Mouse (Mus musculus) MEL (cell line): ENCODE results near the gene Sigmar1. TPM values are rescaled to one million over a fixed set of nuclear protein-coding genes. Genes with fewer than 3 reads are reported as not detected.

Experiments used
- DNase-seq: peaks from one replicate; pipeline ENCODE4 v3.0.0; 2011; ENCODE audit warnings: low read depth, low spot score
- H3K27ac ChIP-seq: 2 replicates; pipeline ENCODE4 v1.5.1; 2012; ENCODE audit warnings: low read depth, mild to moderate bottlenecking, control low read depth, low read length, moderate library complexity; ENCODE audit not compliant: control insufficient read depth
- H3K27me3 ChIP-seq, 2 experiments: fragments of 150-350 bp in 1 of 2; sonication (generic) in 1 of 2; 2 replicates each; pipeline ENCODE4 v1.6.1; 2012; ENCODE audit warnings: low read length in 2 of 2, mild to moderate bottlenecking in 2 of 2, improper control_type of control experiment in 1 of 2, moderate library complexity in 1 of 2; ENCODE audit not compliant: insufficient read depth in 2 of 2, control insufficient read depth in 1 of 2
- H3K36me3 ChIP-seq, 2 experiments: 2 replicates each; pipeline ENCODE4 v1.6.1; 2012 to 2014; ENCODE audit warnings: low read length in 2 of 2, improper control_type of control experiment in 1 of 2, inconsistent platforms in 1 of 2, mild to moderate bottlenecking in 1 of 2; ENCODE audit not compliant: insufficient read depth in 2 of 2, control insufficient read depth in 1 of 2
- H3K4me1 ChIP-seq, 2 experiments: fragments of 150-350 bp in 1 of 2; sonication (generic) in 1 of 2; 2 replicates each; pipeline ENCODE4 v1.6.1; 2012; ENCODE audit warnings: low read length in 2 of 2, improper control_type of control experiment in 1 of 2, mild to moderate bottlenecking in 1 of 2; ENCODE audit not compliant: insufficient read depth in 2 of 2, control insufficient read depth in 1 of 2
- H3K4me3 ChIP-seq, 2 experiments: fragments of 150-350 bp in 1 of 2; sonication (generic) in 1 of 2; 2 replicates each; pipeline ENCODE4 v1.5.1; 2012; ENCODE audit warnings: low read depth in 2 of 2, low read length in 2 of 2, mild to moderate bottlenecking in 2 of 2, moderate library complexity in 2 of 2, control low read depth in 1 of 2, improper control_type of control experiment in 1 of 2; ENCODE audit not compliant: control insufficient read depth in 1 of 2, insufficient read depth in 1 of 2
- H3K79me2 ChIP-seq: 2 replicates; pipeline ENCODE4 v1.6.1; 2012; ENCODE audit warnings: mild to moderate bottlenecking, low read length, moderate library complexity; ENCODE audit not compliant: control insufficient read depth, poor library complexity, insufficient read depth
- H3K9ac ChIP-seq: 2 replicates; pipeline ENCODE4 v1.6.1; 2012; ENCODE audit warnings: low read depth, mild to moderate bottlenecking, control low read depth, low read length, moderate library complexity; ENCODE audit not compliant: control insufficient read depth, poor library complexity, severe bottlenecking
- H3K9me3 ChIP-seq: fragments of 150-350 bp; sonication (generic); replicated peaks from 2 replicates; pipeline ENCODE4 v1.6.1; 2012; ENCODE audit warnings: mild to moderate bottlenecking, low read length, improper control_type of control experiment, moderate library complexity; ENCODE audit not compliant: insufficient read depth
- BHLHE40 ChIP-seq: IDR thresholded peaks from 2 replicates; pipeline ENCODE4 v1.6.1; 2012; ENCODE audit warnings: low read depth, mild to moderate bottlenecking, inconsistent platforms, low read length, improper control_type of control experiment, borderline replicate concordance
- CHD2 ChIP-seq: IDR thresholded peaks from 2 replicates; pipeline ENCODE4 v1.6.1; 2011; ENCODE audit warnings: low read length, improper control_type of control experiment
- CTCF ChIP-seq, 3 experiments: IDR thresholded peaks in 2 of 3; conservative IDR thresholded peaks in 1 of 3; 2 replicates each; pipeline ENCODE4 v1.5.1; 2011 to 2012; ENCODE audit warnings: low read length in 3 of 3, low read depth in 2 of 3, mild to moderate bottlenecking in 2 of 3, improper control_type of control experiment in 1 of 3, inconsistent platforms in 1 of 3, mixed read lengths in 1 of 3, moderate library complexity in 1 of 3; ENCODE audit not compliant: control insufficient read depth in 1 of 3, insufficient read depth in 1 of 3, poor library complexity in 1 of 3, severe bottlenecking in 1 of 3
- E2F4 ChIP-seq: IDR thresholded peaks from 2 replicates; pipeline ENCODE4 v1.6.1; 2011; ENCODE audit warnings: low read depth, low read length, improper control_type of control experiment, borderline replicate concordance
- ELF1 ChIP-seq: IDR thresholded peaks from 2 replicates; pipeline ENCODE4 v1.6.1; 2014; ENCODE audit warnings: low read depth, mild to moderate bottlenecking, inconsistent platforms, low read length, improper control_type of control experiment, moderate library complexity
- ETS1 ChIP-seq: IDR thresholded peaks from 2 replicates; pipeline ENCODE4 v1.6.1; 2012; ENCODE audit warnings: low read depth, mild to moderate bottlenecking, inconsistent platforms, low read length, improper control_type of control experiment, moderate library complexity
- GATA1 ChIP-seq: IDR thresholded peaks from 2 replicates; pipeline ENCODE4 v1.6.1; 2011; ENCODE audit warnings: low read depth, low read length, improper control_type of control experiment
- KAT2A ChIP-seq: conservative IDR thresholded peaks from 2 replicates; pipeline ENCODE4 v1.6.1; 2012; ENCODE audit warnings: low read depth, low read length, improper control_type of control experiment, inconsistent platforms
- MAFK ChIP-seq: IDR thresholded peaks from 2 replicates; pipeline ENCODE4 v1.6.1; 2011; ENCODE audit warnings: low read depth, mild to moderate bottlenecking, low read length, improper control_type of control experiment, borderline replicate concordance
- MAX ChIP-seq: IDR thresholded peaks from 2 replicates; pipeline ENCODE4 v1.6.1; 2011; ENCODE audit warnings: low read length, improper control_type of control experiment
- MXI1 ChIP-seq: IDR thresholded peaks from 2 replicates; pipeline ENCODE4 v1.6.1; 2011; ENCODE audit warnings: mild to moderate bottlenecking, low read depth, low read length, improper control_type of control experiment
- MYB ChIP-seq: IDR thresholded peaks from 2 replicates; pipeline ENCODE4 v1.6.1; 2011; ENCODE audit warnings: mild to moderate bottlenecking, low read depth, low read length, improper control_type of control experiment
- MYC ChIP-seq: IDR thresholded peaks from 2 replicates; pipeline ENCODE4 v1.6.1; 2011; ENCODE audit warnings: low read depth, mild to moderate bottlenecking, low read length, improper control_type of control experiment, moderate library complexity
- NELFE ChIP-seq: IDR thresholded peaks from 2 replicates; pipeline ENCODE4 v1.6.1; 2011; ENCODE audit warnings: low read depth, low read length, improper control_type of control experiment
- NRF1 ChIP-seq: IDR thresholded peaks from 2 replicates; pipeline ENCODE4 v1.6.1; 2014; ENCODE audit warnings: low read depth, mild to moderate bottlenecking, inconsistent platforms, low read length, improper control_type of control experiment, moderate library complexity; ENCODE audit not compliant: poor library complexity, insufficient read depth, severe bottlenecking
- POLR2AphosphoS2 ChIP-seq: IDR thresholded peaks from 2 replicates; pipeline ENCODE4 v1.6.1; 2011; ENCODE audit warnings: low read length, improper control_type of control experiment
- POLR2AphosphoS5 ChIP-seq: IDR thresholded peaks from 2 replicates; pipeline ENCODE4 v1.6.1; 2012; ENCODE audit warnings: low read depth, borderline replicate concordance, mild to moderate bottlenecking, inconsistent platforms, low read length, moderate library complexity, mixed read lengths
- RAD21 ChIP-seq: IDR thresholded peaks from 2 replicates; pipeline ENCODE4 v1.6.1; 2011; ENCODE audit warnings: mild to moderate bottlenecking, low read depth, low read length, improper control_type of control experiment
- RCOR1 ChIP-seq: IDR thresholded peaks from 2 replicates; pipeline ENCODE4 v1.6.1; 2012; ENCODE audit warnings: low read depth, mild to moderate bottlenecking, inconsistent platforms, low read length, improper control_type of control experiment
- SIN3A ChIP-seq: IDR thresholded peaks from 2 replicates; pipeline ENCODE4 v1.6.1; 2012; ENCODE audit warnings: low read length, improper control_type of control experiment, inconsistent platforms
- SMC3 ChIP-seq: IDR thresholded peaks from 2 replicates; pipeline ENCODE4 v1.6.1; 2011; ENCODE audit warnings: low read depth, low read length, improper control_type of control experiment
- TBP ChIP-seq: IDR thresholded peaks from 2 replicates; pipeline ENCODE4 v1.8.0; 2011; ENCODE audit warnings: low read depth, low read length, improper control_type of control experiment
- TCF12 ChIP-seq: IDR thresholded peaks from 2 replicates; pipeline ENCODE4 v1.6.1; 2014; ENCODE audit warnings: low read depth, mild to moderate bottlenecking, inconsistent platforms, low read length, improper control_type of control experiment, moderate library complexity
- UBTF ChIP-seq: IDR thresholded peaks from 2 replicates; pipeline ENCODE4 v1.6.1; 2012; ENCODE audit warnings: low read depth, mild to moderate bottlenecking, inconsistent platforms, low read length, improper control_type of control experiment, moderate library complexity, borderline replicate concordance; ENCODE audit not compliant: insufficient read depth
- USF1 ChIP-seq: IDR thresholded peaks from 2 replicates; pipeline ENCODE4 v1.6.1; 2014; ENCODE audit warnings: low read depth, mild to moderate bottlenecking, inconsistent platforms, low read length, improper control_type of control experiment, moderate library complexity
- USF2 ChIP-seq, 2 experiments: IDR thresholded peaks; 2 replicates each; pipeline ENCODE4 v1.6.1; 2011 to 2012; ENCODE audit warnings: improper control_type of control experiment in 2 of 2, low read length in 2 of 2, borderline replicate concordance in 1 of 2, inconsistent platforms in 1 of 2, low read depth in 1 of 2, mild to moderate bottlenecking in 1 of 2; ENCODE audit not compliant: insufficient read depth in 1 of 2
- ZC3H11A ChIP-seq: IDR thresholded peaks from 2 replicates; pipeline ENCODE4 v1.6.1; 2012; ENCODE audit warnings: low read depth, mild to moderate bottlenecking, inconsistent platforms, low read length, improper control_type of control experiment
- ZMIZ1 ChIP-seq: IDR thresholded peaks from 2 replicates; pipeline ENCODE4 v1.6.1; 2012; ENCODE audit warnings: low read depth, mild to moderate bottlenecking, inconsistent platforms, low read length, improper control_type of control experiment, moderate library complexity
- ZNF384 ChIP-seq: IDR thresholded peaks from 2 replicates; pipeline ENCODE4 v1.6.1; 2012; ENCODE audit warnings: low read depth, mild to moderate bottlenecking, inconsistent platforms, low read length, improper control_type of control experiment
- polyA plus RNA-seq, 2 experiments: library from polyadenylated mRNA; stranded (reverse) in 1 of 2; unstranded in 1 of 2; fragments of >175 nt in 1 of 2; fragments of >200 nt in 1 of 2; gene quantifications; 2 replicates each; pipeline versions ENCODE4 v1.2.1 to v1.2.4; 2012; ENCODE audit warnings: low replicate concordance in 2 of 2, low read depth in 1 of 2; ENCODE audit not compliant: insufficient read length in 2 of 2, insufficient read depth in 1 of 2, missing spikeins in 1 of 2
- total RNA-seq: library from RNA; depleted of rRNA; stranded (reverse); fragments of 300-350 nt; gene quantifications from 2 replicates; pipeline ENCODE4 v1.2.3, GENCODE M21; 2012

The Sigmar1 gene
- total and polyA plus RNA-seq, 3 experiments, result 80.1 to 190 (median 112) TPM

- Histone ChIP-seq H3K36me3 (peaks cover 0 to 27% of the 10 kb centered on the region in 2 experiments; a peak in 2 of 4 replicates), H3K4me1 (peaks cover 2 to 29% of the 10 kb centered on the region in 2 experiments), H3K4me3 (0 out of 4 replicates have a peak overlapping the region, but pooled peaks of 1 of the 2 experiments have one; percentile 20), H3K9me3 (no peaks in the 10 kb centered on the region), H3K27me3 (no peaks in the 10 kb centered on the region)
- no peak for TF ChIP-seq RAD21
- no peak for TF ChIP-seq TBP
- no peak for TF ChIP-seq ZC3H11A
- TF ChIP-seq ZNF384, result no peak
- TF ChIP-seq POLR2AphosphoS2, result no peak
- no peak for TF ChIP-seq MAX
- TF ChIP-seq SMC3, result no peak
- TF ChIP-seq, all 39 proteins: peak for 0
- Histone ChIP-seq H3K79me2 (peaks cover 15% of the 10 kb centered on the region), H3K9ac (peak overlapping the region; percentile 40), H3K27ac (peak overlapping the region; percentile 83)
- DNase-seq, result no peak
These were observed 17.7 kb downstream of the Sigmar1 start for GRCm38 (mm10) chr4:41738256-41738603.

- Histone ChIP-seq H3K9me3 (no peaks in the 10 kb centered on the region), H3K36me3 (peaks cover 0 to 27% of the 10 kb centered on the region in 2 experiments; a peak in 2 of 4 replicates), H3K27me3 (peaks cover 0 to under 1% of the 10 kb centered on the region in 2 experiments; a peak in 1 of 4 replicates), H3K4me3 (no peak overlapping the region), H3K4me1 (peaks cover 2 to 29% of the 10 kb centered on the region in 2 experiments), H3K27ac (peak overlapping the region; percentile 83), H3K9ac (peak overlapping the region; percentile 40), H3K79me2 (peaks cover 15% of the 10 kb centered on the region)
- peak; percentile 88 for DNase-seq
- no peak for TF ChIP-seq ZMIZ1
- no peak for TF ChIP-seq MAFK
- TF ChIP-seq GATA1, result peak; percentile 71
- no peak for TF ChIP-seq POLR2AphosphoS5
- peak; percentile 76 for TF ChIP-seq RAD21
- TF ChIP-seq SIN3A, result peak; percentile 71; the same call in 1 of the 2 replicates
- TF ChIP-seq BHLHE40, result no peak
- peak; percentile 14; the same call in 1 of the 2 replicates for TF ChIP-seq ETS1
- TF ChIP-seq TCF12, result no peak
- 0 out of 2 replicates have a peak, but pooled peaks have one; percentile 20 for TF ChIP-seq USF1
- no peak for TF ChIP-seq CHD2
- TF ChIP-seq ZC3H11A, result peak; percentile 39
- peak; percentile 84 for TF ChIP-seq ZNF384
- no peak for TF ChIP-seq KAT2A
- peak; percentile 52; the same call in 1 of the 2 replicates for TF ChIP-seq NRF1
- peak; percentile 58 to 90 (median 81) for TF ChIP-seq CTCF (IDR thresholded peaks at IDR 0.05 in 2 of 3, conservative IDR thresholded peaks at IDR 0.05 in 1 of 3; ENCODE audit: control insufficient read depth in 1 of 3, insufficient read depth in 1 of 3, low read depth in 2 of 3, low read length in 3 of 3, poor library complexity in 1 of 3, severe bottlenecking in 1 of 3)
- TF ChIP-seq RCOR1, result peak; percentile 10; the same call in 1 of the 2 replicates
- peak; percentile 74 for TF ChIP-seq MYC
- no peak for TF ChIP-seq NELFE
- TF ChIP-seq E2F4, result no peak
- peak; percentile 63; the same call in 1 of the 2 replicates for TF ChIP-seq ELF1
- TF ChIP-seq SMC3, result peak; percentile 57
- TF ChIP-seq USF2 (IDR thresholded peaks at IDR 0.05; ENCODE audit: borderline replicate concordance in 1 of 2, insufficient read depth in 1 of 2, low read depth in 1 of 2, low read length in 2 of 2), result no peak
- no peak for TF ChIP-seq MYB
- TF ChIP-seq UBTF, result no peak
- peak; percentile 65; the same call in 1 of the 2 replicates for TF ChIP-seq MXI1
These were observed 18.2 kb downstream of the Sigmar1 start for GRCm38 (mm10) chr4:41737602-41738255.
